Mouse (Mus musculus) limb, embryonic 12.5 days (tissue): Measurements from ENCODE around the gene Mtfmt. TPM values are rescaled to one million over a fixed set of nuclear protein-coding genes. Genes with fewer than 3 reads are reported as not detected.

Experiments used
- ATAC-seq: fragments of 200-750 bp; cut with Nextera tagmentation; 2 replicates; pipeline ENCODE4 v1.8.0; 2017; ENCODE audit warnings: low read depth, moderate TSS enrichment; ENCODE audit not compliant: insufficient number of reproducible peaks, insufficient read depth, low FRiP score, low TSS enrichment
- H3K27ac ChIP-seq: fragments of 300-500 bp; sonication (generic); 2 replicates; pipeline ENCODE4 v1.5.1; 2016; ENCODE audit warnings: mild to moderate bottlenecking, moderate library complexity
- H3K27me3 ChIP-seq: fragments of 300-500 bp; sonication (generic); 2 replicates; pipeline ENCODE4 v1.6.1; 2016; ENCODE audit warnings: mild to moderate bottlenecking, moderate library complexity
- H3K36me3 ChIP-seq: fragments of 300-500 bp; sonication (generic); 2 replicates; pipeline ENCODE4 v1.6.1; 2016; ENCODE audit warnings: mild to moderate bottlenecking, moderate library complexity
- H3K4me1 ChIP-seq: fragments of 300-500 bp; sonication (generic); replicated peaks from 2 replicates; pipeline ENCODE4 v1.6.1; 2016
- H3K4me2 ChIP-seq: fragments of 300-500 bp; sonication (generic); 2 replicates; pipeline ENCODE4 v1.6.1; 2016; ENCODE audit warnings: mild to moderate bottlenecking, moderate library complexity
- H3K4me3 ChIP-seq: fragments of 300-500 bp; sonication (generic); replicated peaks from 2 replicates; pipeline ENCODE4 v1.5.1; 2016; ENCODE audit warnings: mild to moderate bottlenecking
- H3K9ac ChIP-seq: fragments of 300-500 bp; sonication (generic); replicated peaks from 2 replicates; pipeline ENCODE4 v1.6.1; 2016; ENCODE audit warnings: mild to moderate bottlenecking, moderate library complexity
- H3K9me3 ChIP-seq: fragments of 300-500 bp; sonication (generic); 2 replicates; pipeline ENCODE4 v1.6.1; 2016; ENCODE audit warnings: mild to moderate bottlenecking, moderate library complexity
- WGBS: fragments of 180-500 bp; shearing (Covaris S2); methylation state at CpG from one replicate; pipeline ENCODE4 v1.1.7; 2016; 5-methylcytosine and 5-hydroxymethylcytosine counted together
- polyA plus RNA-seq: library from polyadenylated mRNA; unstranded; fragments of >200 nt; fragmentation: Nextera tagmentation; extraction: Ambion mirVana; gene quantifications from 2 replicates; pipeline ENCODE4 v1.2.1, GENCODE M21; 2016

Gene Mtfmt
- polyA plus RNA-seq, 1 experiment from 2014 or later = 28.2 TPM

- Histone ChIP-seq H3K36me3 (no peaks in the 10 kb centered on the region), H3K9ac (no peak overlapping the region), H3K4me1 (no peaks in the 10 kb centered on the region), H3K27me3 (no peaks in the 10 kb centered on the region), H3K4me3 (no peak overlapping the region), H3K9me3 (no peaks in the 10 kb centered on the region), H3K4me2 (no peak overlapping the region), H3K27ac (no peak overlapping the region)
- ATAC-seq = no peak
- WGBS = 86% methylated on average over 2 of the region's 2 CpGs
These were observed 30.5 kb upstream of the Mtfmt start for GRCm38 (mm10) chr9:65405184-65405449.

GRCm38 (mm10) chr9:65407327-65407726 lies 28.3 kb upstream of the Mtfmt start:
- Histone ChIP-seq H3K9ac (no peak overlapping the region), H3K4me2 (no peak overlapping the region), H3K4me1 (no peaks in the 10 kb centered on the region), H3K4me3 (no peak overlapping the region), H3K9me3 (no peaks in the 10 kb centered on the region), H3K27me3 (no peaks in the 10 kb centered on the region), H3K27ac (no peak overlapping the region), H3K36me3 (no peaks in the 10 kb centered on the region)
- no peak for ATAC-seq
- 72% methylated on average over 5 of the region's 5 CpGs for WGBS

- Histone ChIP-seq H3K4me2 (no peak overlapping the region), H3K27me3 (no peaks in the 10 kb centered on the region), H3K4me3 (no peak overlapping the region), H3K4me1 (no peaks in the 10 kb centered on the region), H3K36me3 (no peaks in the 10 kb centered on the region), H3K9me3 (no peaks in the 10 kb centered on the region), H3K9ac (no peak overlapping the region), H3K27ac (no peak overlapping the region)
- WGBS = 69% methylated on average over 3 of the region's 3 CpGs
- ATAC-seq = no peak
These were observed 27.7 kb upstream of the Mtfmt start for GRCm38 (mm10) chr9:65407861-65408260.

- Histone ChIP-seq H3K4me1 (no peaks in the 10 kb centered on the region), H3K4me2 (no peak overlapping the region), H3K4me3 (no peak overlapping the region), H3K27ac (no peak overlapping the region), H3K9ac (no peak overlapping the region), H3K9me3 (no peaks in the 10 kb centered on the region), H3K36me3 (no peaks in the 10 kb centered on the region), H3K27me3 (no peaks in the 10 kb centered on the region)
- ATAC-seq = no peak
- 69% methylated on average over 5 of the region's 5 CpGs for WGBS
These were observed 26.7 kb upstream of the Mtfmt start for GRCm38 (mm10) chr9:65408871-65409295.

- Histone ChIP-seq H3K4me2 (no peak overlapping the region), H3K9me3 (no peaks in the 10 kb centered on the region), H3K4me3 (no peak overlapping the region), H3K36me3 (no peaks in the 10 kb centered on the region), H3K27ac (no peak overlapping the region), H3K9ac (no peak overlapping the region), H3K4me1 (no peaks in the 10 kb centered on the region), H3K27me3 (no peaks in the 10 kb centered on the region)
- 98% methylated on average over 8 of the region's 8 CpGs for WGBS
- no peak for ATAC-seq
These were observed 25.2 kb upstream of the Mtfmt start for GRCm38 (mm10) chr9:65410378-65410777.

- Histone ChIP-seq H3K27me3 (no peaks in the 10 kb centered on the region), H3K27ac (no peak overlapping the region), H3K4me2 (no peak overlapping the region), H3K36me3 (no peaks in the 10 kb centered on the region), H3K9me3 (no peaks in the 10 kb centered on the region), H3K9ac (no peak overlapping the region), H3K4me3 (no peak overlapping the region), H3K4me1 (no peaks in the 10 kb centered on the region)
- WGBS = 78% methylated on average over 3 of the region's 3 CpGs
- ATAC-seq = no peak
These were observed 24.3 kb upstream of the Mtfmt start for GRCm38 (mm10) chr9:65411326-65411725.

GRCm38 (mm10) chr9:65417738-65418137 lies 17.8 kb upstream of the Mtfmt start:
- Histone ChIP-seq H3K36me3 (no peaks in the 10 kb centered on the region), H3K4me1 (0 out of 2 replicates have a peak, but pooled peaks cover 4% of the 10 kb centered on the region), H3K4me2 (no peak overlapping the region), H3K9me3 (no peaks in the 10 kb centered on the region), H3K27me3 (no peaks in the 10 kb centered on the region), H3K9ac (no peak overlapping the region), H3K27ac (0 out of 2 replicates have a peak overlapping the region, but pooled peaks have one; percentile 5), H3K4me3 (no peak overlapping the region)
- 22% methylated on average over 3 of the region's 3 CpGs for whole genome bisulfite sequencing
- ATAC-seq = no peak

- Histone ChIP-seq H3K36me3 (no peaks in the 10 kb centered on the region), H3K9me3 (no peaks in the 10 kb centered on the region), H3K4me2 (no peak overlapping the region), H3K9ac (no peak overlapping the region), H3K27me3 (no peaks in the 10 kb centered on the region), H3K4me3 (no peak overlapping the region), H3K4me1 (peaks cover 10% of the 10 kb centered on the region; the same call in 1 of the 2 replicates), H3K27ac (no peak overlapping the region)
- ATAC-seq = no peak
- WGBS = 73% methylated on average over 3 of the region's 3 CpGs
These were observed 15.9 kb upstream of the Mtfmt start for GRCm38 (mm10) chr9:65419633-65420032.

- no peak within 1 kb of the TSS for H3K4me2 ChIP-seq
- no peak within 1 kb of the TSS for H3K27ac ChIP-seq
- no peak within 1 kb of the TSS for H3K4me3 ChIP-seq
- H3K4me1 ChIP-seq = peaks cover 7% of the 10 kb centered on the region; the same call in 1 of the 2 replicates
- no peak within 1 kb of the TSS for H3K9ac ChIP-seq
- no peak for ATAC-seq
- H3K27me3 ChIP-seq = no peaks in the 10 kb centered on the region
- WGBS = 79% methylated on average over 11 of the region's 11 CpGs
- H3K9me3 ChIP-seq = no peaks in the 10 kb centered on the region
- no peaks in the 10 kb centered on the region for H3K36me3 ChIP-seq
These were observed 12.7 kb upstream of the Mtfmt start, which contains the start of gene Slc51b for GRCm38 (mm10) chr9:65422760-65423501. TSS of gene Slc51b (minus strand) at chr9:65422955.

- H3K9ac ChIP-seq = no peak overlapping the region
- ATAC-seq = no peak
- H3K27me3 ChIP-seq = no peaks in the 10 kb centered on the region
- 20% methylated on average over 3 of the region's 3 CpGs for WGBS
- no peaks in the 10 kb centered on the region for H3K9me3 ChIP-seq
- H3K27ac ChIP-seq = no peak overlapping the region
- no peak overlapping the region for H3K4me2 ChIP-seq
- H3K4me1 ChIP-seq = peaks cover 7% of the 10 kb centered on the region; the same call in 1 of the 2 replicates
- no peaks in the 10 kb centered on the region for H3K36me3 ChIP-seq
- no peak overlapping the region for H3K4me3 ChIP-seq
These were observed 11.2 kb upstream of the Mtfmt start for GRCm38 (mm10) chr9:65424393-65424792.

GRCm38 (mm10) chr9:65427511-65427910 lies 8.1 kb upstream of the Mtfmt start:
- Histone ChIP-seq H3K4me2 (no peak overlapping the region), H3K36me3 (no peaks in the 10 kb centered on the region), H3K9me3 (no peaks in the 10 kb centered on the region), H3K4me1 (peaks cover 7% of the 10 kb centered on the region; the same call in 1 of the 2 replicates), H3K27ac (no peak overlapping the region), H3K27me3 (no peaks in the 10 kb centered on the region), H3K4me3 (no peak overlapping the region), H3K9ac (no peak overlapping the region)
- 75% methylated on average over 2 of the region's 2 CpGs for WGBS
- no peak for ATAC-seq

- Histone ChIP-seq H3K4me3 (no peak overlapping the region), H3K9ac (no peak overlapping the region), H3K27ac (no peak overlapping the region), H3K4me2 (no peak overlapping the region), H3K4me1 (peaks cover 7% of the 10 kb centered on the region; the same call in 1 of the 2 replicates), H3K27me3 (no peaks in the 10 kb centered on the region), H3K36me3 (no peaks in the 10 kb centered on the region), H3K9me3 (no peaks in the 10 kb centered on the region)
- WGBS = 80% methylated on average over 5 of the region's 5 CpGs
- no peak for ATAC-seq
These were observed 7.6 kb upstream of the Mtfmt start for GRCm38 (mm10) chr9:65428003-65428402.
